Mouse (Mus musculus) G1E (cell line): ENCODE measurements around the gene Disc1.

Experiments used
- CTCF ChIP-seq: IDR thresholded peaks from 2 replicates; pipeline ENCODE4 v1.5.1; 2012; ENCODE audit warnings: low read depth, low read length, inconsistent platforms, mixed read lengths
- GATA1 ChIP-seq: IDR thresholded peaks from 2 replicates; pipeline ENCODE4 v1.6.1; 2012; ENCODE audit warnings: borderline replicate concordance, low read length, inconsistent platforms, mixed read lengths
- GATA2 ChIP-seq: IDR thresholded peaks from 2 replicates; pipeline ENCODE4 v1.6.1; 2012; ENCODE audit warnings: low read depth, low read length, inconsistent platforms, borderline replicate concordance
- POLR2AphosphoS5 ChIP-seq: IDR thresholded peaks from 2 replicates; pipeline ENCODE4 v1.6.1; 2012; ENCODE audit warnings: low read depth, low read length, inconsistent platforms; ENCODE audit not compliant: insufficient replicate concordance
- TAL1 ChIP-seq: conservative IDR thresholded peaks from 2 replicates; pipeline ENCODE4 v1.6.1; 2012; ENCODE audit warnings: low read depth, low read length, inconsistent platforms, mixed read lengths

DNA sequence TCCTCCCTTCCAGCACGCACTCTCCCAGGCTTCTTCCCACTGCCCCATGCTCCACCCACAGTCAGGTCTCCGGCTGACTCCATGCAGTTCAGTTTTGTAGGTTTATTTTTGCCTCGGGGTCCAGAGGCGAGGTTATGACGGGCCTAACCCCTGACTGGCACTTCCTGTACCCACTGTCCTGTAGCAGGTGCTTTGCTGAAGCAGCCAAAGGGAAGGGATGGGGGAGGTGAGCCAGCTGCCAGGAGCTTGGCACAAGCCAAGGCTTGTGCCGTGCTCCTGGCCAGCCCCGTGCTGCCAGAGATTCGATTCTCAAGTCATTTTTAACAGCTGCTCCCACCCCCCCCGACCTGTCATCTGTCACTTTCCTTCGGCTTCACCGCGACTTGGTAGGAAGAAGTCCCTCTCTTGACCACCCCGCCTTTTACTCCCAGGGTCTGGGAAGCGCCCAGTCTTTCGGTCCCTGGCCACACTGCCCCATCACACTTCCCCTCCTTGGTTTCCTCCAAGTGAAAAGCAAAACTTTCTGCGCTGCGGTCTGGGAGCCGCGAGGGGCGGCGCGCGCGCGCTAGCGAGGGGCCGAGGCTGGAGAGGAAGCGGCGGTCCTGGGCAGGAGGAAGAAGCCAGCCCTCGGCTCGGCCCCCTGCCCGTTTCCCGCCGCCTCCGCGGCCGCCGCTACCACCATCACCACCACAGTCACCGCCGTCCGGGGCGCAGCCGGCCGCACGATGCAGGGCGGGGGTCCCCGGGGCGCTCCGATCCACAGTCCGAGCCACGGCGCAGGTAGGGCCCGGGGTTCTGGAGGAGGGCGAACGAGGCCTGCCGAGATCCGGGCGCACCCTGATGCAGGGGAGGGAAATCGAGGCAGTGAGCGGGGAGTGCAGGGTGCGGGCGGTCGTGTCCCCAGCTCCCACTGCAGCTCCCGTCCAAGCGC lies at the start of gene Disc1:
- no peak for TF ChIP-seq CTCF
- no peak for TF ChIP-seq GATA1
- TF ChIP-seq TAL1 = no peak
- TF ChIP-seq POLR2AphosphoS5 = no peak
- TF ChIP-seq GATA2 = no peak
